Mouse (Mus musculus) heart, postnatal 25 days (tissue): Measurements from ENCODE around the gene Doc2a. TPM values are rescaled to one million over a fixed set of nuclear protein-coding genes. Genes with fewer than 3 reads are reported as not detected.
"Not testable (repeated sequence)": the region's sequence is repeated elsewhere in the genome, so short reads cannot be mapped to it uniquely, and the experiment has no call there.

Source experiments
- DNase-seq: peaks from one replicate; pipeline ENCODE4 v3.0.0; 2022; ENCODE audit warnings: low spot score
- intact Hi-C: fragments of 180-260 bp; cut with DNase I; formaldehyde crosslinking; loops from one replicate; pipeline ENCODE4 v1.15.1; 2025
- total RNA-seq, 2 experiments: library from RNA; stranded (reverse); gene quantifications; 2 replicates each; pipeline ENCODE4 v1.2.3; 2021

Doc2a gene
- total RNA-seq, 2 experiments from 2014 or later = not detected

GRCm38 (mm10) chr7:126861429-126862130 lies 14.4 kb downstream of the Doc2a start, which contains the start of gene Hirip3:
Gene Hirip3 (plus strand): TSS chr7:126861972.
- intact Hi-C loops = loop anchor here (5.0 kb wide), 1 partner anchor 36 kb away; no protein-coding TSS in a partner anchor
- peak; percentile 91 for DNase-seq

- intact Hi-C loops = loop anchor here (5.0 kb wide), 1 partner anchor 35 kb away; no protein-coding TSS in a partner anchor
- DNase-seq = peak; percentile 87
Observed at GRCm38 (mm10) chr7:126862147-126862784, 15.1 kb downstream of the Doc2a start, which contains the start of gene Ino80e. Gene Ino80e (minus strand): TSS chr7:126862377.

GRCm38 (mm10) chr7:126863791-126864190 lies 16.6 kb downstream of the Doc2a start:
- intact Hi-C loops = loop anchor here (1.0 to 5.0 kb wide), 2 partner anchors 17 to 34 kb away; no protein-coding TSS in a partner anchor
- DNase-seq = no peak

- intact Hi-C loops = no loop called here
- no peak for DNase-seq
Observed at GRCm38 (mm10) chr7:126867534-126867933, 20.3 kb downstream of the Doc2a start.

- intact Hi-C loops = no loop called here
Observed at GRCm38 (mm10) chr7:126868003-126868402, 20.8 kb downstream of the Doc2a start.

GRCm38 (mm10) chr7:126869780-126870519 lies 22.7 kb downstream of the Doc2a start:
- intact Hi-C loops = no loop called here
- DNase-seq = no peak

More at GRCm38 (mm10) chr7:126868003-126868402, 20.8 kb downstream of the Doc2a start:
- DNase-seq = no peak

GRCm38 (mm10) chr7:126870520-126870891 lies 23.3 kb downstream of the Doc2a start:
- no peak for DNase-seq
- intact Hi-C loops = no loop called here

GRCm38 (mm10) chr7:126877239-126877638 lies 30.0 kb downstream of the Doc2a start:
- intact Hi-C loops = loop anchor here (5.0 kb wide), 1 partner anchor 155 kb away; no protein-coding TSS in a partner anchor
- no peak for DNase-seq

- intact Hi-C loops = no loop called here
- peak; percentile 40 for DNase-seq
Observed at GRCm38 (mm10) chr7:126881040-126881439, 33.8 kb downstream of the Doc2a start.

GRCm38 (mm10) chr7:126883731-126884181 lies 36.5 kb downstream of the Doc2a start:
- intact Hi-C loops = loop anchor here (2.0 kb wide), 1 partner anchor 15 kb away; no protein-coding TSS in a partner anchor
- DNase-seq = no peak

- intact Hi-C loops = loop anchor here (2.0 to 5.0 kb wide), 3 partner anchors 14 to 52 kb away; partner anchors contain the start of gene 4930451I11Rik
Observed at GRCm38 (mm10) chr7:126884286-126885164, 37.3 kb downstream of the Doc2a start, which contains the start of gene Taok2. Gene Taok2 (minus strand): TSS chr7:126884703.

GRCm38 (mm10) chr7:126887281-126887680 lies 40.1 kb downstream of the Doc2a start:
- no peak for DNase-seq
- intact Hi-C loops = loop anchor here (5.0 kb wide), 2 partner anchors 45 to 55 kb away; partner anchors contain the start of gene 4930451I11Rik

More at GRCm38 (mm10) chr7:126884286-126885164, 37.3 kb downstream of the Doc2a start, which contains the start of gene Taok2:
- DNase-seq = peak; percentile 99

GRCm38 (mm10) chr7:126888852-126889251 lies 41.6 kb downstream of the Doc2a start:
- intact Hi-C loops = loop anchor here (5.0 kb wide), 2 partner anchors 43 to 57 kb away; partner anchors contain the start of gene 4930451I11Rik
- no peak for DNase-seq

- intact Hi-C loops = loop anchor here (5.0 kb wide), 1 partner anchor 35 kb away; the partner anchor contains the start of genes Hirip3 and Ino80e
- no peak for DNase-seq
Observed at GRCm38 (mm10) chr7:126896912-126897311, 49.7 kb downstream of the Doc2a start.

- intact Hi-C loops = loop anchor here (2.0 to 5.0 kb wide), 3 partner anchors 13 to 35 kb away; partner anchors contain the start of genes Hirip3, Ino80e, Kctd13 and Taok2
- DNase-seq = no peak
Observed at GRCm38 (mm10) chr7:126897390-126898101, 50.3 kb downstream of the Doc2a start.

- intact Hi-C loops = loop anchor here (2.0 to 5.0 kb wide), 3 partner anchors 14 to 36 kb away; partner anchors contain the start of genes Hirip3, Ino80e, Kctd13 and Taok2
Observed at GRCm38 (mm10) chr7:126898102-126898990, 51.1 kb downstream of the Doc2a start.

GRCm38 (mm10) chr7:126899781-126900180 lies 52.6 kb downstream of the Doc2a start:
- intact Hi-C loops = loop anchor here (2.0 to 5.0 kb wide), 3 partner anchors 15 to 37 kb away; partner anchors contain the start of genes Hirip3, Ino80e, Kctd13 and Taok2
- DNase-seq = not testable (repeated sequence)

More at GRCm38 (mm10) chr7:126898102-126898990, 51.1 kb downstream of the Doc2a start:
- peak; percentile 91 for DNase-seq
